Comparison of ENCODE assay signal across 20 mouse cellular contexts in genomic region chr15:97760952-97761351, GRCm38 (mm10). TPM values are rescaled to one million over a fixed set of nuclear protein-coding genes. Genes with fewer than 3 reads are reported as not detected.
DNase-seq lines count a peak whose midpoint lies in the region; ATAC-seq lines count a peak whose summit lies in the region.
"Had no signal": no experiment of that assay in that cellular context is flagged by ENCODE, and none has a peak within 500 bp of the region (broad histone marks: within the 10 kb centered on the region; RNA-seq: fewer than 3 reads in every experiment).

No protein-coding gene starts in this region.

- WGBS in heart, embryonic 13.5 days, result 63% methylated on average over 5 of the region's 5 CpGs
- WGBS in liver, embryonic 11.5 days, result 72% methylated on average over 5 of the region's 5 CpGs

- no peak overlapping the region for H3K27ac ChIP-seq in heart, embryonic 13.5 days (replicated peaks)
- no peak overlapping the region for H3K27ac ChIP-seq in liver, embryonic 11.5 days (ENCODE audit: low read depth, low read length)
- H3K27ac ChIP-seq: embryonic facial prominence, embryonic 13.5 days; forebrain, embryonic 12.5 days; hindbrain, embryonic 14.5 days had no signal

- no peak for DNase-seq in heart, postnatal 4 days
- DNase-seq in liver, embryonic 11.5 days (ENCODE audit: low spot score), result no peak
- DNase-seq in liver, result no peak
- peak; percentile 44 for DNase-seq in testis, postnatal 10 days (ENCODE audit: low spot score)
- DNase-seq in testis, postnatal 14 days (ENCODE audit: low spot score), result no peak
- DNase-seq: adrenal gland, postnatal 14 days; cerebellum, adult 11-12 months; cerebellum, adult 9-11 months; cerebellum, postnatal 36 days; forebrain, postnatal 0 days; gastrocnemius, postnatal 14 days; heart, adult 2 months; heart, postnatal 10 days had no signal

- H3K9me3 ChIP-seq in heart, embryonic 13.5 days, result no peaks in the 10 kb centered on the region
- H3K9me3 ChIP-seq in liver, embryonic 11.5 days (ENCODE audit: control insufficient read depth, low read length), result no peaks in the 10 kb centered on the region
- H3K9me3 ChIP-seq: embryonic facial prominence, embryonic 13.5 days; forebrain, embryonic 12.5 days had no signal

- peaks cover 54% of the 10 kb centered on the region for H3K36me3 ChIP-seq in heart, embryonic 13.5 days
- H3K36me3 ChIP-seq in liver, embryonic 11.5 days (ENCODE audit: control insufficient read depth, insufficient read depth, low read length), result no peaks in the 10 kb centered on the region
- H3K36me3 ChIP-seq: embryonic facial prominence, embryonic 13.5 days; forebrain, embryonic 12.5 days had no signal

- H3K4me1 ChIP-seq in heart, embryonic 13.5 days, result peaks cover 26% of the 10 kb centered on the region
- H3K4me1 ChIP-seq in liver, embryonic 11.5 days (replicated peaks; ENCODE audit: control insufficient read depth, insufficient read depth, low read length), result peaks cover 2% of the 10 kb centered on the region; the same call in 1 of the 2 replicates

- no peak for ATAC-seq in heart, embryonic 13.5 days (ENCODE audit: extremely low read depth, insufficient number of reproducible peaks, low FRiP score, low TSS enrichment)
- ATAC-seq in liver, embryonic 11.5 days (replicated peaks; ENCODE audit: low FRiP score), result no peak
- no peak for ATAC-seq in megakaryocyte-erythroid progenitor cell, adult 5-6 weeks (replicated peaks; ENCODE audit: low FRiP score, low TSS enrichment, poor library complexity, severe bottlenecking)
- ATAC-seq: activated CD4-positive, CD25-positive, alpha-beta regulatory T cell, adult 4 months; forebrain, postnatal 0 days; Patski had no signal

- 0 out of 2 replicates have a peak overlapping the region, but pooled peaks have one; percentile 21 for H3K9ac ChIP-seq in heart, embryonic 13.5 days
- no peak overlapping the region for H3K9ac ChIP-seq in liver, embryonic 11.5 days (ENCODE audit: low read depth, low read length)
- H3K9ac ChIP-seq: embryonic facial prominence, embryonic 13.5 days; forebrain, embryonic 12.5 days; forebrain, postnatal 0 days; hindbrain, embryonic 14.5 days had no signal

- peaks cover 8% of the 10 kb centered on the region; the same call in 1 of the 2 replicates for H3K27me3 ChIP-seq in heart, embryonic 13.5 days (replicated peaks)
- H3K27me3 ChIP-seq in liver, embryonic 11.5 days (replicated peaks; ENCODE audit: control insufficient read depth, insufficient read depth, low read length), result peaks cover 14% of the 10 kb centered on the region
- H3K27me3 ChIP-seq: Patski had no signal

- H3K4me3 ChIP-seq in heart, embryonic 13.5 days, result no peak overlapping the region
- H3K4me3 ChIP-seq in liver, embryonic 11.5 days (ENCODE audit: low read depth, low read length), result peak overlapping the region; percentile 25; the same call in 1 of the 2 replicates
- H3K4me3 ChIP-seq: embryonic facial prominence, embryonic 13.5 days; forebrain, embryonic 12.5 days; heart, adult 2 months had no signal

- no peak overlapping the region for H3K4me2 ChIP-seq in heart, embryonic 13.5 days
- H3K4me2 ChIP-seq in liver, embryonic 11.5 days, result peak overlapping the region; percentile 40; the same call in 1 of the 2 replicates
- H3K4me2 ChIP-seq: embryonic facial prominence, embryonic 13.5 days; forebrain, embryonic 12.5 days; hindbrain, embryonic 14.5 days had no signal

RNA-seq across cellular contexts. Expression of gene Rapgef3, which starts 6.8 kb away (rescaled TPM):
- 22.1 and 25.4 TPM in 2 replicates for polyA plus RNA-seq in heart, embryonic 13.5 days (2015; fragmentation: Nextera tagmentation; extraction: Ambion mirVana)
- 10 to 100 TPM; 32.7 to 33.4 TPM for total RNA-seq in heart, postnatal 4 days (2021)
- polyA plus RNA-seq in liver, embryonic 11.5 days (2014; fragmentation: Nextera tagmentation; extraction: Ambion mirVana), result 4.1 and 4.5 TPM in 2 replicates
- total RNA-seq in megakaryocyte-erythroid progenitor cell, adult 5-6 weeks (2014; fragmentation: Nextera tagmentation), result 12.0 and 13.1 TPM in 2 replicates
- 6.8 and 8.2 TPM in 2 replicates for total RNA-seq in megakaryocyte-erythroid progenitor cell, adult 5-6 weeks (2017)
- polyA plus RNA-seq: activated CD4-positive, CD25-positive, alpha-beta regulatory T cell, adult 4 months had no signal

RNA-seq across cellular contexts. Expression of gene Slc48a1, which starts 17.4 kb away (rescaled TPM):
- 70.2 and 70.8 TPM in 2 replicates for polyA plus RNA-seq in heart, embryonic 13.5 days (2015; fragmentation: Nextera tagmentation; extraction: Ambion mirVana)
- total RNA-seq in heart, postnatal 4 days (2021), result 10 to 100 TPM; 58.7 to 59.2 TPM
- polyA plus RNA-seq in liver, embryonic 11.5 days (2014; fragmentation: Nextera tagmentation; extraction: Ambion mirVana), result 55.0 and 62.1 TPM in 2 replicates
- total RNA-seq in megakaryocyte-erythroid progenitor cell, adult 5-6 weeks (2014; fragmentation: Nextera tagmentation), result 91.5 and 112 TPM in 2 replicates
- total RNA-seq in megakaryocyte-erythroid progenitor cell, adult 5-6 weeks (2017), result 53.7 and 72.6 TPM in 2 replicates

RNA-seq across cellular contexts. Expression of gene Endou, which starts 29.8 kb away (rescaled TPM):
- 0.23 and 0.45 TPM in 2 replicates for polyA plus RNA-seq in heart, embryonic 13.5 days (2015; fragmentation: Nextera tagmentation; extraction: Ambion mirVana)
- total RNA-seq in heart, postnatal 4 days (2021), result 1 to 10 TPM; 3.5 to 4.6 TPM
- polyA plus RNA-seq in liver, embryonic 11.5 days (2014; fragmentation: Nextera tagmentation; extraction: Ambion mirVana), result not detected in 2 replicates
- 0.87 TPM in 1 of 2 replicates, not detected in the other for total RNA-seq in megakaryocyte-erythroid progenitor cell, adult 5-6 weeks (2014; fragmentation: Nextera tagmentation)
- total RNA-seq in megakaryocyte-erythroid progenitor cell, adult 5-6 weeks (2017), result not detected in 2 replicates

RNA-seq across cellular contexts. Expression of gene Rpap3, which starts 55.3 kb away (rescaled TPM):
- 17.9 and 18.5 TPM in 2 replicates for polyA plus RNA-seq in heart, embryonic 13.5 days (2015; fragmentation: Nextera tagmentation; extraction: Ambion mirVana)
- 10 to 100 TPM; 16.0 to 19.7 TPM for total RNA-seq in heart, postnatal 4 days (2021)
- 35.5 and 41.4 TPM in 2 replicates for polyA plus RNA-seq in liver, embryonic 11.5 days (2014; fragmentation: Nextera tagmentation; extraction: Ambion mirVana)
- 28.7 and 37.9 TPM in 2 replicates for total RNA-seq in megakaryocyte-erythroid progenitor cell, adult 5-6 weeks (2014; fragmentation: Nextera tagmentation)
- total RNA-seq in megakaryocyte-erythroid progenitor cell, adult 5-6 weeks (2017), result 43.5 and 48.6 TPM in 2 replicates
